Mouse (Mus musculus): ENCODE measurements around the gene Spaca7.
"Not testable (repeated sequence)": the region's sequence is repeated elsewhere in the genome, so short reads cannot be mapped to it uniquely, and the experiment has no call there.

Gene Spaca7

DNA sequence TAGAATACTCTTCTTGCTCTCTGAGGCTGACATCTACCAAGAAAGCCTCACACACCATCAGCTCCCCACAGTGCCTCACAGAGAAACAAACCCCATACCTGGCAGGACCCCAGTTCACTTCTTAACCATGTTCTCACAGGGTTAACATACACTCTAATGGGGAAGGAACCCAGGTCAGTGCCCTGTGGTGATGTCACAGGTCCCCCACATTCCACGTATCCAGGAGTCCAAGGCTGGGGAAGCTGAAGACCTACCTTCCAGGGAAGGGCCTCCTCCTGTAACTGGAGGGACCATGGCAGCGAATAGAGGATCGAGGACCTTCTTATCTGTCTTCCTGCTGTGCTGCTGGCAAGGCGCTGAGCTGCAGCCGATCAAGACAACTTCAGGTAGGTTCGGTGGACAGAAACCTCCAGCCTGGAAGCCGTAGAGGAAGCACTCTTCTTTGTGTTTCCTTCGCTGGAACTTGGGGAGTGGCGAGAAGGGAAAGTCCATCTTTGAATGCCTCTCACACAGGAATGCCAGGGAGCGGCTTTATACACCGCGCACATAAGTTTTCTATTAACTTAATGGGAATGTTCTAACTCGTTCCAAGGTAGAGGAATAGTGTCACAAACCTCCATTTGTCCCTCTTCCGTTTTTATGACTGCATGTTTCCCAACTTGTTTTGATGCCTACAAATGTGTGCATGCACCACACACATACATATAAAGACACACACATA is at the start of gene Spaca7:
TSS of gene Spaca7 (plus strand) at position 216 of the 721 bp plus-strand sequence.
- DNase-seq (ENCODE audit: low read depth, low spot score) = no peak

DNA sequence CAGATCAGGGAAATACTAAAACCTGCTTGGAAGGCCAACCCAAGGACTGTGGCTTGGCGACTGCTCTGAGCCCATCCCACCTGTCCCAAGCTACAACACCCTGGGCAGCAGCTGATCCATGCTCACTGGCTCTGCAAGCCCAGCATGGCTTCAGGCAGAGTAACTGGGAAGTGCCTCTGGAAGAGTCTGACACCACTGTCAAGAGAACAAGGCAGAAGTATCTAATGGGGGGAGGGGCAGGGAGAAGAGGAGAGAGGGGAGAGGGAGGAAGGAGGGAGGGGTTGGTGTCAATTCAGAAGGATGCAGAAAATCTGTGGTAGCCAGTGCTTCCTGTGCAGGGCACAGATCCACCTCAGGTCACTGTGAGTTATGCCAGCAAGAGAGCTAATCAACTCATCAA is 48.5 kb upstream of the Spaca7 start:
- DNase-seq (ENCODE audit: low read depth, low spot score) = no peak

DNA sequence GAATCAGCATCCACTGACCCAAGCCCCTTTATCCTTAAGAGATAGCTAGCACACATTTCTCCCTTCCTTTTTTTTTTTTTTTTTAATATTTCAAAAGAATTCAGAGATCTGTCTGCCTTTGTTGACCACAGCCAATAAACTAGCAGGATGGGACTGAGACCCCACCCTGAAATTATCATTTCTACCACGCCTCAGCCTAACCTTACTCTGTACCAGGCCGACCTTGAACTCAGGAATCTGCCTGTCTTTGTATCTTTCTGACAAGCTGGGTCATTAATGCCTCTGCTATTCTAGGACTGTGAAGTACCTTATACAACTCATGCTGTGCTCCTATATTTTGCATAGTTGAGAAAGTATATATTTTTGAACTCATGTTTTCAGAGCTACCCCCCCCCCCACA is 44.2 kb upstream of the Spaca7 start:
- no peak for DNase-seq (ENCODE audit: low read depth, low spot score)

GRCm38 (mm10) chr8:12535617-12536016 is 37.2 kb upstream of the Spaca7 start:
- DNase-seq (ENCODE audit: low read depth, low spot score) = no peak

DNA sequence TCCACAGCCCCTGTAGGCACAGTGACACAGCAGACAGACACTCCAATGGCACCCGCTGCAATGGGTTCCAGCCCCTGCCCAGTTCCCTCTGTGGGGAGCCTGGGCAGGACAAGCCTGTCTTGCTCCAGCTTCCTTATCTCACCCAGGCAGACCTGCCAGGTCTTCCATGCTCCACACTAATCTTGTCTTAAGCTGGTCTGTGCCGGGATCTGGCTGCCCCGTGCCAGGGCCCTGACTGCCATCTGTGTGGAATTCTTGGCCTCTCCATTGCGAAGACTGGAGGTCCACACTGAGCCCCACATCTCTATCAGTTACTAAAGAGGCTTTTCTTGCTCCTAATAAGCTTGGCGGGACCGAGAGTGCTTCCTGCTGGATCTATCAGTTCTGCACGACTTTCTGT is 36.5 kb upstream of the Spaca7 start:
- DNase-seq (ENCODE audit: low read depth, low spot score) = no peak

GRCm38 (mm10) chr8:12545236-12545635 is 27.6 kb upstream of the Spaca7 start:
- DNase-seq (ENCODE audit: low read depth, low spot score) = no peak

GRCm38 (mm10) chr8:12545671-12546070 is 27.2 kb upstream of the Spaca7 start:
- DNase-seq (ENCODE audit: low read depth, low spot score) = no peak

- no peak for DNase-seq (ENCODE audit: low read depth, low spot score)
Measured at GRCm38 (mm10) chr8:12547466-12548220, 25.2 kb upstream of the Spaca7 start.

GRCm38 (mm10) chr8:12548255-12548654 is 24.6 kb upstream of the Spaca7 start:
- DNase-seq (ENCODE audit: low read depth, low spot score) = no peak

DNA sequence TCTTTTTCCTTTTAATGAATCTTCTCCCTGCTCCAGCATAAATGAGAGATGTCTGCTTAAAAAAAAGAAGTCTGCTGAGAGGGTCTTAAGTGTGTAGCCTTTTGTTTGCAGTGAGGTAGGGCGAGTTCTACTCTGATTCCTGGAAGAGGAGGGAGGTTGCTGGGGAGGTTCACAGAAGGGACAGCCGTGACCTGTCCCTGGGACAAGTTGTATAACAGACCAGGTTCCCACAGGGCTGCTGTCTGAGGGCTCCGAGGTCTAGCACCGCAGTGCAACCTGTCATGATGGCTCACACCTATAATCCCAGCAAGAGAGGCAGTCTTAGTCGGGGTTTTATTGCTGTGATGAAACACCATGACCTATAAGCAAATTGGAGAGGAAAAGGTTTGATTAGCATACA is 24.1 kb upstream of the Spaca7 start:
- DNase-seq (ENCODE audit: low read depth, low spot score) = no peak

DNA sequence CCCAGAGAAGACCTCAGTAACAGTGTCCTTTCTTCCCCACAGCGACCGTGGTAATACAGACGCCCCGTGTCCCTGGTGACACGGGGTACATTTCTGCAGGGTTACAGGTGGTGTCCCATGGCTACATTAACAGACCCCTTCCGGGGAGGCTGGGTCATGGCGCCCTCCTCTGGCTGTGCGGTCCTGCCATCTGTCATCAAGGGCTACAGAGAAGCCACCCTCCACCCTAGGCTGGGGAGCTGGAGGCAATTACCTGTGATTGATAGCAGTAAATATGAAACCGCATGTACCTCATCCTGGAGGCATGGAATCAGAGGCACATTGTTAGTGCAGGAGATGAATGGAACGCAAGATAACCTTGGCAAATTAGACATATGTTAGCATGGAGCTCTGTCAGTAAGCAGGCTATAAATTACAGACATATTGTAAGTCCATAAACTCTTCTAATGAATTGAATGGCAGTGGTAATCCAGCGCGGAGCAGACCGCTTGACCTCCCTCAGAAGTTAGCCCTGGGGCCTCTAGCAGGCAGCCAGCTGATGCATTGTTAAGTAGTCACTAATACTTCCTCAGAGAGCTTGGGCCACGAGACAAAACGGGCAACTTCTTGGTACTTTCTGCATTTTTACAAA is 17.2 kb upstream of the Spaca7 start:
- DNase-seq (ENCODE audit: low read depth, low spot score) = no peak

GRCm38 (mm10) chr8:12558786-12559185 is 14.0 kb upstream of the Spaca7 start:
- DNase-seq (ENCODE audit: low read depth, low spot score) = no peak

GRCm38 (mm10) chr8:12561403-12561960 is 11.3 kb upstream of the Spaca7 start:
- peak; percentile 3 for DNase-seq (ENCODE audit: low read depth, low spot score)

- DNase-seq (ENCODE audit: low read depth, low spot score) = no peak
Measured at GRCm38 (mm10) chr8:12564307-12564706, 8.5 kb upstream of the Spaca7 start.

DNA sequence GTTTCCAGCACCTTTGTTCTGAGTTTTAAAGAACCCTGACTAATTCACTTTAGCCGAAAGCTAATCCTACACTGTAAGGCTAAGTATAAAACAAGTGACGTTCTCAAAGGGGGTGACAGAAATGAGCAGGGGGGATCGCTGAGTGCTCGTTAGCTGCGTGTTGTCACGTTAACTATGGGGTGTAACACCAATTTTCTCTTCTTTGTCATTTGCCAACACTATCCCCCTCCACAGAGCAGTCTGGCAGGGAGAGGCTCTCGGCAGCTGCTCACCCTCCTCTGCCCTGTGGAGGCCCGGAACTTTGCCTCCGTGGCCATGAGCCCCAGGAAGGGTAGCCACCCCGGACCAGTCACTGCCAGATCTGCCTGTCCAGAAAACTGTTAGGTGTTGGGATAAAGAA is 7.3 kb upstream of the Spaca7 start:
- DNase-seq (ENCODE audit: low read depth, low spot score) = no peak

GRCm38 (mm10) chr8:12566509-12566908 is 6.3 kb upstream of the Spaca7 start:
- no peak for DNase-seq (ENCODE audit: low read depth, low spot score)

DNA sequence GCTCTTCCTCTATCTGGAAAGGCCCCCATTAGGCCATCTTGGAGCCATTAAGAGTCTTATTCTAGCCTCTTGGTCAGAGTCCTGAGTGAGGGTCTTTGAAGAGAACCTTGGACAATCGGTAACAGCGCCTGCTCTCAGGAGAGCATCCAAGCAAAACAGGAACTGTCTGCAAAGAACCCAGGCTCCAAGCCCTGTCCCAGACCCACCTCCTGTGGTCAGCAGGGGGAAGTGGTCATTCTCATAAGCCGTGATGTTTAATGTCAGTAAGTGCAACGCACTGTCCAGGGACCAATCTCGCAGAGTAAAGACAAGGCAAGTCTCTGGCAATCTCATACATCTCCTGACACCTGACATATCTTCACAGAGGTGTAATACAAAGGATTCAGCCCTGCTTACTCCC is 3.2 kb downstream of the Spaca7 start:
- DNase-seq (ENCODE audit: low read depth, low spot score) = no peak

- DNase-seq (ENCODE audit: low read depth, low spot score) = no peak
Measured at GRCm38 (mm10) chr8:12576739-12577138, 3.9 kb downstream of the Spaca7 start.

DNA sequence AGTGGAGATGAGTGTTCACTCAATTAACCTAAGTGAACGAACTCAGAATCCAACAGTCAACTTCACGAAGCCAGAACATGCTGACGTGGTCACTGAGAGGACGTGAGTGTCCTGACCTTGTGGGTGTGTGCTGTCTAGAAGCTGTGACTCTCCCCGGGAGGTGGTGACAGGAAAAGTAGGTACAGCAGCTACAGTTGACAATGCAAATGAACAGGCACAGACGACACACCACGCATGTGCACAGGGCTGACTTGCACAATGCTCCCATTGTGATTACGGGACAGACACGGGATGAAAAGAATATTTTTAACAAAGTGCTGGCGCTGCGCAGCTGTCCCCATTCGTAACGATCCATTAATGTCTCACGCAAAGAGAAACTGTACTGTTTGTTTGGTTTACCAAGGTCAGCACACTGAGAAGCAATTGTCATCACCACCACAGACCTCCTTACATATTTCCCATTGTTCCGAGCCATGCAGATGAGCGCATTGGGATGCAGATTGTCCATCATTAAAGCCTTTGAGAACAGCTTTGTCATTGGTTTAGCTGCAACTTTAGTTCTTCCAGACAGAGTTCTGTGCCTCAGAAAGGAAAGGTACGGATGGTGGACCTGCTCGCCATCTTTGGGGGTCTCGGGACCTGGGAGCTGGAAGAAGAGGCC is 6.6 kb downstream of the Spaca7 start:
- DNase-seq (ENCODE audit: low read depth, low spot score) = not testable (repeated sequence)

- DNase-seq (ENCODE audit: low read depth, low spot score) = no peak
Measured at GRCm38 (mm10) chr8:12583785-12584184, 11.0 kb downstream of the Spaca7 start.

DNA sequence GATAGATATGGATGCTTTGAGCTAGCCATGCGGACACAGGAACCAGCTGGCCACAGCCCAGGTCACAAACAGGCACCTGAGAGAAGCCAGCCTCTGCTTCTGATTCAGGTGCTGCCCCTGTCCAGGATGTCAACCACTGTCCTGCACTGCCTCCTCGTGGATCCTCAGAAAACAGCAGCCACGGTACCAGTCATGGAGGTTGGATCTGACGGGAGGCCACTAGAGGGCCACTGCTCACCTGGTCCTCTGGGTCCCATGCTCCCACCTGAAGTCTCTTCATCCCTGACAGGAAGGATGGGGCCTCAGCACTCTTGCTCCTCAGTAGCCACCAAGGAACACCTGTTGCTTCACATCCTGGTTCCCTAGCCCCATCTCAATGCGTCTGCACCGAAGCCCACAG is 34.4 kb downstream of the Spaca7 start:
- DNase-seq (ENCODE audit: low read depth, low spot score) = peak; percentile 13

- DNase-seq (ENCODE audit: low read depth, low spot score) = no peak
Measured at GRCm38 (mm10) chr8:12608810-12609209, 36.0 kb downstream of the Spaca7 start.

Data from skeletal muscle tissue, adult 2 months (tissue).